Mouse (Mus musculus): ENCODE data around the gene Lef1.

DNA sequence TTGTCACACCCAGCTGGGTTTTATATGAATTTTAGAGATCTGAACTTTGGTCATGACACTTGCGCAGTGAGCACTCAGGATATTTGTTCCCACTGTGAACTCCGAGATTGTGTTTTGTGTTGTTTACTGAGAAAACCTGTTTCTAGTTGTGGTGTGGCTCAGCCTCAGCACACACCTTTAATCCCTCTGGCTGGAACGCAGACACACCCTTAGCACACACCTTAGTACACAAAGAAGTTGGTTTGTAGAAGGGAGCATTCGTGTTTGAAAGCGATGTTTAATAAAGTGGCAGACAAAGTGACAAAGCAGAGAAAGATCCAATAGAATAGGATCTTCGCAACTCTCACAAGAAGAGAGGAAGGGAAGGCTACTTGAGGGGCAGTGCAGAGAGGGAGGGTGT lies 150.1 kb downstream of the Lef1 start:
- no peak for TF ChIP-seq CTCF (IDR thresholded peaks at IDR 0.05; ENCODE audit: low read depth, low read length)
- no peak for TF ChIP-seq POLR2A (IDR thresholded peaks at IDR 0.05; ENCODE audit: borderline replicate concordance, low read depth, low read length)

Data from bone marrow macrophage, adult 2 months (primary cell).